Mouse (Mus musculus) bone marrow macrophage, adult 2 months (primary cell): ENCODE data around the gene Rhou.

Experiments used
- CTCF ChIP-seq: IDR thresholded peaks from 2 replicates; pipeline ENCODE4 v1.5.1; 2012; ENCODE audit warnings: low read depth, mild to moderate bottlenecking, low read length, moderate library complexity
- POLR2A ChIP-seq: IDR thresholded peaks from 2 replicates; pipeline ENCODE4 v1.6.1; 2012; ENCODE audit warnings: mild to moderate bottlenecking, low read depth, low read length, borderline replicate concordance

DNA sequence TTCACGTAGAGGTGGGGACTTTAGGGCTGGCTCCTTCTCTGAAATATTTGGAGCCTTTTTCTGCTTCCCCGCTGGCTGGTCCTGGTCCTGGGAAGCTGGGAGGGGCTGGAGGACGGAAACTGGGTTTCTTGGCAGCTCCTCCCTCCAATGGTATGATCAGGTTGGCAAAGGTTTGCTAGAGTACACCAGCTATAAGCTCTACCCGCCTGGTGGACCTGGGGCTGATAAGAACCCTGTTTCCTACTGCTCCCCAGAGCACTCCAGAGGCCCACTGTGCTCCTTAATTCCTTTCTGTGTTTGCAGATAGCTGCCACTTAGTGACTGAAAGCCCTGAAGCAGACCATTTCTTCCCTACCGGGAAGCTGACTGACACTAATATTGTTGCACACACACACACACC lies 21.9 kb downstream of the Rhou start:
- no peak for TF ChIP-seq CTCF
- no peak for TF ChIP-seq POLR2A
